Mouse (Mus musculus) bone marrow, adult 2 months (tissue): ENCODE results near the gene Gabbr2. TPM values are rescaled to one million over a fixed set of nuclear protein-coding genes. Genes with fewer than 3 reads are reported as not detected.

Source experiments
- H3K27ac ChIP-seq: fragments of 200-500 bp; 2 replicates; pipeline ENCODE4 v1.5.1; 2012; ENCODE audit warnings: low read depth, mild to moderate bottlenecking, control low read depth, inconsistent platforms, low read length; ENCODE audit not compliant: control insufficient read depth, poor library complexity, insufficient read depth
- H3K4me1 ChIP-seq: fragments of 200-500 bp; 2 replicates; pipeline ENCODE4 v1.6.1; 2011; ENCODE audit warnings: low read length; ENCODE audit not compliant: control insufficient read depth, insufficient read depth
- H3K4me3 ChIP-seq: fragments of 200-500 bp; replicated peaks from 2 replicates; pipeline ENCODE3; 2011; ENCODE audit warnings: mild to moderate bottlenecking, low read depth, low read length, control low read depth; ENCODE audit not compliant: control insufficient read depth
- CTCF ChIP-seq: fragments of 200-500 bp; IDR thresholded peaks from 2 replicates; pipeline ENCODE4 v1.5.1; 2011; ENCODE audit warnings: low read length, control low read depth; ENCODE audit not compliant: control insufficient read depth, insufficient read depth
- POLR2A ChIP-seq: fragments of 200-500 bp; IDR thresholded peaks from 2 replicates; pipeline ENCODE4 v1.6.1; 2011; ENCODE audit warnings: low read depth, mild to moderate bottlenecking, control low read depth, low read length, borderline replicate concordance; ENCODE audit not compliant: control insufficient read depth
- WGBS: fragments of 180-500 bp; shearing (Covaris S2); methylation state at CpG from one replicate; pipeline ENCODE4 v1.1.7; 2018; 5-methylcytosine and 5-hydroxymethylcytosine counted together
- polyA plus RNA-seq: library from polyadenylated mRNA; stranded (reverse); fragments of >200 nt; gene quantifications from 2 replicates; pipeline ENCODE4 v1.2.4, GENCODE M21; 2011; ENCODE audit warnings: low replicate concordance; ENCODE audit not compliant: missing spikeins, insufficient read depth, insufficient read length

Gabbr2 gene
- polyA plus RNA-seq, 1 experiment, result 1.1 TPM

GRCm38 (mm10) chr4:46959776-46960175, 31.9 kb downstream of the Gabbr2 start:
- H3K27ac ChIP-seq, result no peak overlapping the region
- 88% methylated on average over 6 of the region's 6 CpGs for WGBS

GRCm38 (mm10) chr4:46957955-46958354, 33.7 kb downstream of the Gabbr2 start:
- WGBS, result 82% methylated on average over 7 of the region's 7 CpGs
- Histone ChIP-seq H3K4me1 (no peaks in the 10 kb centered on the region), H3K27ac (no peak overlapping the region), H3K4me3 (no peak overlapping the region)
- TF ChIP-seq POLR2A (no peak), CTCF (no peak)

More at GRCm38 (mm10) chr4:46959776-46960175, 31.9 kb downstream of the Gabbr2 start:
- Histone ChIP-seq H3K4me3 (no peak overlapping the region), H3K4me1 (no peaks in the 10 kb centered on the region)
- TF ChIP-seq POLR2A, result no peak
- no peak for TF ChIP-seq CTCF

GRCm38 (mm10) chr4:46956966-46957365, 34.7 kb downstream of the Gabbr2 start:
- Histone ChIP-seq H3K4me1 (no peaks in the 10 kb centered on the region), H3K4me3 (no peak overlapping the region), H3K27ac (no peak overlapping the region)
- 61% methylated on average over 4 of the region's 4 CpGs for WGBS
- TF ChIP-seq POLR2A, result no peak

- TF ChIP-seq CTCF (no peak), POLR2A (no peak)
- Histone ChIP-seq H3K4me1 (no peaks in the 10 kb centered on the region), H3K4me3 (no peak overlapping the region), H3K27ac (no peak overlapping the region)
- WGBS, result 89% methylated on average over 7 of the region's 7 CpGs
These were observed 38.7 kb downstream of the Gabbr2 start for GRCm38 (mm10) chr4:46953021-46953420.

GRCm38 (mm10) chr4:46952562-46952961, 39.1 kb downstream of the Gabbr2 start:
- Histone ChIP-seq H3K27ac (no peak overlapping the region), H3K4me1 (no peaks in the 10 kb centered on the region), H3K4me3 (no peak overlapping the region)
- 62% methylated on average over 4 of the region's 4 CpGs for WGBS
- TF ChIP-seq CTCF (no peak), POLR2A (no peak)

GRCm38 (mm10) chr4:46934291-46934690, 57.4 kb downstream of the Gabbr2 start:
- 67% methylated on average over 3 of the region's 3 CpGs for WGBS
- TF ChIP-seq POLR2A, result no peak
- TF ChIP-seq CTCF, result no peak
- no peak overlapping the region for H3K27ac ChIP-seq
- H3K4me1 ChIP-seq, result no peaks in the 10 kb centered on the region
- no peak overlapping the region for H3K4me3 ChIP-seq

- no peak for TF ChIP-seq CTCF
- no peak for TF ChIP-seq POLR2A
These were observed 58.1 kb downstream of the Gabbr2 start for GRCm38 (mm10) chr4:46933590-46933989.

GRCm38 (mm10) chr4:46931706-46932397, 59.8 kb downstream of the Gabbr2 start:
- Histone ChIP-seq H3K27ac (no peak overlapping the region), H3K4me1 (no peaks in the 10 kb centered on the region), H3K4me3 (no peak overlapping the region)
- no peak for TF ChIP-seq POLR2A
- no peak for TF ChIP-seq CTCF
- WGBS, result 73% methylated on average over 9 of the region's 9 CpGs

More at GRCm38 (mm10) chr4:46933590-46933989, 58.1 kb downstream of the Gabbr2 start:
- Histone ChIP-seq H3K27ac (no peak overlapping the region), H3K4me3 (no peak overlapping the region), H3K4me1 (no peaks in the 10 kb centered on the region)
- WGBS, result 59% methylated on average over 2 of the region's 2 CpGs

GRCm38 (mm10) chr4:46928112-46928511, 63.6 kb downstream of the Gabbr2 start:
- WGBS, result 7% methylated on average over 3 of the region's 3 CpGs
- TF ChIP-seq POLR2A, result no peak
- TF ChIP-seq CTCF, result no peak
- no peak overlapping the region for H3K4me3 ChIP-seq
- no peaks in the 10 kb centered on the region for H3K4me1 ChIP-seq
- H3K27ac ChIP-seq, result no peak overlapping the region
